Mouse (Mus musculus) thymus, adult 2 months (tissue): ENCODE data around the gene Rpl18.

Source experiments
- CTCF ChIP-seq: fragments of 200-500 bp; IDR thresholded peaks from 2 replicates; pipeline ENCODE4 v1.5.1; 2012; ENCODE audit warnings: mild to moderate bottlenecking, control low read depth, low read length, moderate library complexity, borderline replicate concordance; ENCODE audit not compliant: control insufficient read depth, poor library complexity, insufficient read depth; ENCODE audit errors: extremely low read depth
- POLR2A ChIP-seq: fragments of 200-500 bp; IDR thresholded peaks from 2 replicates; pipeline ENCODE4 v1.6.1; 2012; ENCODE audit warnings: mild to moderate bottlenecking, low read length, control low read depth, moderate library complexity; ENCODE audit not compliant: control insufficient read depth, poor library complexity, insufficient read depth; ENCODE audit errors: extremely low read depth

DNA sequence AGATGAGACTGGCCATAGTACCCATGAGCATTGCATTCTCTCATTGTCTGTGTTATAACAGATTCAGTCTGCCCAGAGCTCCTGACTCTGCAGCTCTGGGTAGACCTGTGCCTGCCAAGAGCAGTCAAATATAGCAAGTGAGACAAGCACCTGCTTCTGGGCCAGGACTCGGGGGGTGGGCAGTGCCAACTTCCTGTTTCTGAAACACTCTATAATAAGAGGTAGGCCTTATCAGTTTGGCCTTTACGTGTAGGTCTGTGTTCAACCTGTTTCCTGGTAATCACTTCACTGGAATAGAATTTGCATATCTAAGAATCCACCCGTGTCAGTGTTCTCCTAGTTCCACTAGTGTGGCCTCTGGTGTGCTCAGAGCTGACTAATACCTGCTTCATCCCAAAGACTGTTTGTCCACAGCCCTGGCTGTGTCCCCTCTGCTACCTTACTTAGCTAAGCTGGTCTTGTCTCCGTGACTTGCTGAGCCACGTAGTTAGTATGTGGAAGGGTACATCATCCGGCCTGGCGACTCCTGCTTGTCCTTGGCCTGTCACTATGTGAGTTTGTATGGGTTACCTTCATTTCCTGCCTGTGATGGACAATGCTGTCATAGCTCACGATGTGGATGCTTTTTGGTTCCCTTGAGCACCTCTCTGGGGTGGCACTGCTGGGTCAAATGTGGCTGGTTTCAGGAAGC lies 34.1 kb upstream of the Rpl18 start:
- TF ChIP-seq CTCF (no peak), POLR2A (no peak)
